Mouse (Mus musculus): ENCODE measurements around the gene F12.

- TF ChIP-seq CTCF (IDR thresholded peaks at IDR 0.05; ENCODE audit: extremely low read depth, insufficient read length, insufficient replicate concordance, low read depth, low read length) = no peak
- TF ChIP-seq POLR2A (IDR thresholded peaks at IDR 0.05; ENCODE audit: low read depth, low read length) = no peak
These were observed 54.9 kb downstream of the F12 start for GRCm38 (mm10) chr13:55371740-55372139.
